Mouse (Mus musculus) forebrain, postnatal 0 days (tissue): ENCODE measurements around the gene Tapbp. TPM values are rescaled to one million over a fixed set of nuclear protein-coding genes. Genes with fewer than 3 reads are reported as not detected.
"Not testable (repeated sequence)": the region's sequence is repeated elsewhere in the genome, so short reads cannot be mapped to it uniquely, and the experiment has no call there.

Source experiments
- ATAC-seq: fragments of 200-750 bp; cut with Nextera tagmentation; 2 replicates; pipeline ENCODE4 v1.8.0; 2017; ENCODE audit warnings: mild to moderate bottlenecking, moderate library complexity
- DNase-seq: peaks from one replicate; pipeline ENCODE4 v3.0.0-alpha.2; 2015
- H3K27ac ChIP-seq: fragments of 300-500 bp; sonication (generic); 2 replicates; pipeline ENCODE4 v1.5.1; 2014; ENCODE audit warnings: low read depth, mild to moderate bottlenecking, antibody characterized with exemption, low read length, moderate library complexity, mixed read lengths
- H3K27me3 ChIP-seq: fragments of 300-500 bp; sonication (generic); 2 replicates; pipeline ENCODE4 v1.6.1; 2014; ENCODE audit warnings: mild to moderate bottlenecking, low read length, mixed read lengths; ENCODE audit not compliant: insufficient read depth
- H3K36me3 ChIP-seq: fragments of 300-500 bp; sonication (generic); 2 replicates; pipeline ENCODE4 v1.6.1; 2014; ENCODE audit warnings: mild to moderate bottlenecking, moderate library complexity; ENCODE audit not compliant: insufficient read depth
- H3K4me1 ChIP-seq: fragments of 300-500 bp; sonication (generic); 2 replicates; pipeline ENCODE4 v1.6.1; 2014; ENCODE audit warnings: antibody characterized with exemption; ENCODE audit not compliant: insufficient read depth
- H3K4me2 ChIP-seq: fragments of 300-500 bp; sonication (generic); 2 replicates; pipeline ENCODE4 v1.6.1; 2014; ENCODE audit warnings: low read depth, mild to moderate bottlenecking, moderate library complexity
- H3K4me3 ChIP-seq: fragments of 300-500 bp; sonication (generic); 2 replicates; pipeline ENCODE4 v1.5.1; 2014; ENCODE audit warnings: low read depth, low read length, mixed read lengths
- H3K9ac ChIP-seq: fragments of 300-500 bp; sonication (generic); 2 replicates; pipeline ENCODE4 v1.6.1; 2014; ENCODE audit warnings: mild to moderate bottlenecking
- H3K9me3 ChIP-seq: fragments of 300-500 bp; sonication (generic); 2 replicates; pipeline ENCODE4 v1.6.1; 2016; ENCODE audit warnings: low read length
- CTCF ChIP-seq: sonication (generic); IDR thresholded peaks from 2 replicates; pipeline ENCODE4 v1.5.1; 2016; ENCODE audit warnings: antibody characterized with exemption, control low read depth, low read depth
- WGBS: fragments of 180-500 bp; shearing (Covaris S2); extraction: QIAGEN DNeasy Blood & Tissue Kit; methylation state at CpG from one replicate; pipeline ENCODE4 v1.1.7; 2014; 5-methylcytosine and 5-hydroxymethylcytosine counted together
- polyA plus RNA-seq: library from polyadenylated mRNA; unstranded; fragments of >200 nt; fragmentation: Nextera tagmentation; extraction: Ambion mirVana; gene quantifications from 2 replicates; pipeline ENCODE4 v1.2.1, GENCODE M21; 2015
- total RNA-seq: library from RNA; depleted of rRNA; stranded (reverse); fragments of >200 nt; gene quantifications from 2 replicates; pipeline ENCODE4 v1.2.3, GENCODE M21; 2014

Tapbp gene
- total and polyA plus RNA-seq, 2 experiments from 2014 or later, result 26.2 to 36.0 TPM

GRCm38 (mm10) chr17:33899642-33900041 lies 16.1 kb upstream of the Tapbp start:
- no peak for TF ChIP-seq CTCF
- H3K27ac ChIP-seq, result no peak overlapping the region
- DNase-seq, result no peak
- no peak overlapping the region for H3K4me3 ChIP-seq
- H3K4me1 ChIP-seq, result no peaks in the 10 kb centered on the region
- no peak overlapping the region for H3K4me2 ChIP-seq
- H3K9me3 ChIP-seq, result no peaks in the 10 kb centered on the region
- H3K36me3 ChIP-seq, result no peaks in the 10 kb centered on the region
- no peak for ATAC-seq
- WGBS, result 78% methylated on average over 4 of the region's 4 CpGs
- no peak overlapping the region for H3K9ac ChIP-seq
- no peaks in the 10 kb centered on the region for H3K27me3 ChIP-seq

GRCm38 (mm10) chr17:33900281-33900988 lies 15.3 kb upstream of the Tapbp start:
- H3K9ac ChIP-seq, result no peak overlapping the region
- WGBS, result 71% methylated on average over 7 of the region's 7 CpGs
- no peak overlapping the region for H3K27ac ChIP-seq
- H3K4me1 ChIP-seq, result no peaks in the 10 kb centered on the region
- no peak for DNase-seq
- no peaks in the 10 kb centered on the region for H3K36me3 ChIP-seq
- no peak overlapping the region for H3K4me2 ChIP-seq
- no peak for TF ChIP-seq CTCF
- H3K9me3 ChIP-seq, result no peaks in the 10 kb centered on the region
- H3K27me3 ChIP-seq, result no peaks in the 10 kb centered on the region
- no peak for ATAC-seq
- no peak overlapping the region for H3K4me3 ChIP-seq

- TF ChIP-seq CTCF, result no peak
- DNase-seq (no peak), ATAC-seq (no peak)
- H3K9ac ChIP-seq, result no peak overlapping the region
- H3K9me3 ChIP-seq, result no peaks in the 10 kb centered on the region
- H3K4me1 ChIP-seq, result no peaks in the 10 kb centered on the region
- no peaks in the 10 kb centered on the region for H3K27me3 ChIP-seq
- no peaks in the 10 kb centered on the region for H3K36me3 ChIP-seq
- H3K4me3 ChIP-seq, result no peak overlapping the region
- 84% methylated on average over 4 of the region's 4 CpGs for WGBS
- no peak overlapping the region for H3K27ac ChIP-seq
- H3K4me2 ChIP-seq, result no peak overlapping the region
Measured at GRCm38 (mm10) chr17:33900989-33901314, 14.7 kb upstream of the Tapbp start.

GRCm38 (mm10) chr17:33901653-33902052 lies 14.0 kb upstream of the Tapbp start:
- no peak for TF ChIP-seq CTCF
- H3K9me3 ChIP-seq, result no peaks in the 10 kb centered on the region
- no peak overlapping the region for H3K4me2 ChIP-seq
- H3K4me1 ChIP-seq, result no peaks in the 10 kb centered on the region
- no peak overlapping the region for H3K9ac ChIP-seq
- H3K36me3 ChIP-seq, result no peaks in the 10 kb centered on the region
- H3K4me3 ChIP-seq, result no peak overlapping the region
- DNase-seq (no peak), ATAC-seq (no peak)
- H3K27me3 ChIP-seq, result no peaks in the 10 kb centered on the region
- no peak overlapping the region for H3K27ac ChIP-seq
- WGBS, result 71% methylated on average over 4 of the region's 4 CpGs

GRCm38 (mm10) chr17:33902079-33902478 lies 13.6 kb upstream of the Tapbp start:
- no peak overlapping the region for H3K27ac ChIP-seq
- H3K36me3 ChIP-seq, result no peaks in the 10 kb centered on the region
- no peaks in the 10 kb centered on the region for H3K27me3 ChIP-seq
- DNase-seq, result no peak
- H3K9me3 ChIP-seq, result no peaks in the 10 kb centered on the region
- no peak overlapping the region for H3K9ac ChIP-seq
- ATAC-seq, result no peak
- no peak overlapping the region for H3K4me3 ChIP-seq
- no peak for TF ChIP-seq CTCF
- no peak overlapping the region for H3K4me2 ChIP-seq
- 76% methylated on average over 4 of the region's 4 CpGs for WGBS
- no peaks in the 10 kb centered on the region for H3K4me1 ChIP-seq

- ATAC-seq (no peak), DNase-seq (no peak)
- H3K9me3 ChIP-seq, result no peaks in the 10 kb centered on the region
- no peak overlapping the region for H3K27ac ChIP-seq
- H3K4me2 ChIP-seq, result no peak overlapping the region
- WGBS, result 88% methylated on average over 7 of the region's 7 CpGs
- no peaks in the 10 kb centered on the region for H3K27me3 ChIP-seq
- no peak overlapping the region for H3K9ac ChIP-seq
- H3K4me1 ChIP-seq, result no peaks in the 10 kb centered on the region
- TF ChIP-seq CTCF, result no peak
- H3K36me3 ChIP-seq, result no peaks in the 10 kb centered on the region
- H3K4me3 ChIP-seq, result no peak overlapping the region
Measured at GRCm38 (mm10) chr17:33902491-33902890, 13.2 kb upstream of the Tapbp start.

GRCm38 (mm10) chr17:33903911-33904651 lies 11.6 kb upstream of the Tapbp start:
- H3K4me3 ChIP-seq, ATAC-seq, H3K27me3 ChIP-seq, H3K27ac ChIP-seq, H3K4me1 ChIP-seq, H3K9ac ChIP-seq, H3K9me3 ChIP-seq, H3K4me2 ChIP-seq, H3K36me3 ChIP-seq, DNase-seq: not testable (repeated sequence)
- WGBS, result 67% methylated on average over 6 of the region's 6 CpGs

- not testable (repeated sequence) for H3K4me2 ChIP-seq, H3K27ac ChIP-seq, DNase-seq, H3K9me3 ChIP-seq, H3K4me3 ChIP-seq, H3K9ac ChIP-seq, H3K36me3 ChIP-seq, H3K27me3 ChIP-seq, ATAC-seq, H3K4me1 ChIP-seq
- 27% methylated on average over 3 of the region's 4 CpGs for WGBS
Measured at GRCm38 (mm10) chr17:33904835-33905234, 10.9 kb upstream of the Tapbp start, which contains the start of gene Platr17. Platr17 (plus strand) TSS chr17:33905135.
